Mouse (Mus musculus): ENCODE data around the gene Gpank1.

DNA sequence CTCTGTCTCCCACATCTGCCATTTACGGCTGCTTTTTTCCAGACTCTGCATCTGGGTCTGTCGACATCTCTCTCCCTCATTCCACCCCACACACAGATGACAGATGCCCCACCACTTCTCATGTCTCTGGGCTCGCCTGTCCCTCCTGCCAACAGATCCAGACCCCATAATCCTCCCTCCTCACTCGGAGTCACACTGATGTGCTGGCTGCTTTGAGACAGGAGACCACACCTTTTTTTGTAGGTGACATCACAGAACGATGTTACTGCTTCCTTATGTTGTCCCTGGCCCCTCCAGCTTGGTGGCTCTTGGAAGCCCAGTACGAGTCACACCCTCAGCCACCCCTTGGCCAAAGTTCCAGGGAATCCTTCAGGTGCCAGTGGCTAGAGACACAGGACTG lies 41.0 kb upstream of the Gpank1 start:
- TF ChIP-seq CTCF (IDR thresholded peaks at IDR 0.05; ENCODE audit: low read depth) (no peak), EP300 (IDR thresholded peaks at IDR 0.05; ENCODE audit: low read depth) (no peak)

All from heart, postnatal 0 days (tissue).